Mouse (Mus musculus) frontal cortex, adult 2 months (tissue): ENCODE measurements around the gene Zkscan8. TPM values are rescaled to one million over a fixed set of nuclear protein-coding genes. Genes with fewer than 3 reads are reported as not detected.

Experiments
- polyA plus RNA-seq: library from polyadenylated mRNA; depleted of rRNA; stranded (reverse); fragments of >200 nt; gene quantifications from 2 replicates; pipeline ENCODE4 v1.2.3, GENCODE M21; 2012; rRNA removed

Gene Zkscan8
- polyA plus RNA-seq, 1 experiment: 8.6 TPM

Other genes starting within 250 kb of the Zkscan8 start
- 0.08 TPM in 1 of 2 replicates, not detected in the other for gene Gpx5, start 238.4 kb downstream of the Zkscan8 start, polyA plus RNA-seq
- gene Gpx6, start 219.0 kb downstream of the Zkscan8 start, polyA plus RNA-seq: 0.50 and 1.3 TPM in 2 replicates
- gene Olfr1367, start 184.2 kb downstream of the Zkscan8 start, polyA plus RNA-seq: not detected in 2 replicates
- 6.7 and 6.8 TPM in 2 replicates for gene Zscan12, start 168.3 kb downstream of the Zkscan8 start, polyA plus RNA-seq
- 47.9 and 52.0 TPM in 2 replicates for gene Zkscan3, start 128.4 kb downstream of the Zkscan8 start, polyA plus RNA-seq
- 2.5 and 3.1 TPM in 2 replicates for gene Pgbd1, start 90.1 kb downstream of the Zkscan8 start, polyA plus RNA-seq
- 61.5 and 66.1 TPM in 2 replicates for gene Zscan26, start 77.4 kb downstream of the Zkscan8 start, polyA plus RNA-seq
- gene Nkapl, start 62.6 kb downstream of the Zkscan8 start, polyA plus RNA-seq: 0.42 and 0.59 TPM in 2 replicates
- 3.7 and 4.8 TPM in 2 replicates for gene Zkscan4, start 52.2 kb downstream of the Zkscan8 start, polyA plus RNA-seq
- gene Gm10065, start 51.7 kb downstream of the Zkscan8 start, polyA plus RNA-seq: not detected in 2 replicates
- gene AK157302, start 35.9 kb downstream of the Zkscan8 start, polyA plus RNA-seq: 1.6 and 1.9 TPM in 2 replicates
- 15.3 and 32.5 TPM in 2 replicates for gene Gm11273, start 29.7 kb downstream of the Zkscan8 start, polyA plus RNA-seq
- gene Olfr1366, start 11.7 kb upstream of the Zkscan8 start, polyA plus RNA-seq: not detected in 2 replicates
- not detected in 2 replicates for gene Olfr1535, start 28.8 kb upstream of the Zkscan8 start, polyA plus RNA-seq
- 0.29 TPM in 1 of 2 replicates, not detected in the other for gene Olfr1364, start 50.6 kb upstream of the Zkscan8 start, polyA plus RNA-seq
- gene Olfr1362, start 82.9 kb upstream of the Zkscan8 start, polyA plus RNA-seq: not detected in 2 replicates
- gene Olfr11, start 111.4 kb upstream of the Zkscan8 start, polyA plus RNA-seq: not detected in 2 replicates
- gene Olfr1361, start 132.3 kb upstream of the Zkscan8 start, polyA plus RNA-seq: not detected in 2 replicates
- gene Olfr1360, start 146.3 kb upstream of the Zkscan8 start, polyA plus RNA-seq: not detected in 2 replicates
- gene Olfr1359, start 167.0 kb upstream of the Zkscan8 start, polyA plus RNA-seq: not detected in 2 replicates
- not detected in 2 replicates for gene Hist1h2bl, start 185.0 kb upstream of the Zkscan8 start, polyA plus RNA-seq
- 1.2 and 1.5 TPM in 2 replicates for gene Hist1h2ai, start 185.3 kb upstream of the Zkscan8 start, polyA plus RNA-seq
- 1.8 TPM in 2 replicates for gene Hist1h3h, start 186.5 kb upstream of the Zkscan8 start, polyA plus RNA-seq
- gene Hist1h2bm, start 190.9 kb upstream of the Zkscan8 start, polyA plus RNA-seq: 0.52 and 0.80 TPM in 2 replicates
- gene Hist1h4j, start 203.9 kb upstream of the Zkscan8 start, polyA plus RNA-seq: 3.3 and 4.1 TPM in 2 replicates
- 12.6 and 16.6 TPM in 2 replicates for gene Hist1h4k, start 219.4 kb upstream of the Zkscan8 start, polyA plus RNA-seq
- gene Hist1h2ak, start 222.7 kb upstream of the Zkscan8 start, polyA plus RNA-seq: 1.1 and 1.7 TPM in 2 replicates
- gene Hist1h2bn, start 223.0 kb upstream of the Zkscan8 start, polyA plus RNA-seq: 0.82 and 1.9 TPM in 2 replicates
- gene Hist1h1b, start 249.5 kb upstream of the Zkscan8 start, polyA plus RNA-seq: 0.18 and 0.71 TPM in 2 replicates